ENCODE assay signal across 8 mouse cellular contexts in genomic region chrX:8206015-8206693, GRCm38 (mm10). TPM values are rescaled to one million over a fixed set of nuclear protein-coding genes. Genes with fewer than 3 reads are reported as not detected.
DNase-seq lines count a peak whose midpoint lies in the region; ATAC-seq and TF ChIP-seq lines count a peak whose summit lies in the region.

Porcn (minus strand) TSS chrX:8206525.

- H3K9me3 ChIP-seq in E14TG2a.4 (ENCODE audit: low read length): no peaks in the 10 kb centered on the region
- peaks cover 13% of the 10 kb centered on the region; the same call in 1 of the 2 replicates for H3K9me3 ChIP-seq in forebrain, embryonic 10.5 days
- no peaks in the 10 kb centered on the region for H3K9me3 ChIP-seq in heart, embryonic 13.5 days
- H3K9me3 ChIP-seq in liver, embryonic 13.5 days (replicated peaks): no peaks in the 10 kb centered on the region
- no peaks in the 10 kb centered on the region for H3K9me3 ChIP-seq in neural tube, embryonic 11.5 days (ENCODE audit: control insufficient read depth, low read length)
- no peaks in the 10 kb centered on the region for H3K9me3 ChIP-seq in stomach, postnatal 0 days (ENCODE audit: control insufficient read depth, low read length)

- peak within 1 kb of the TSS; percentile 76 for H3K4me2 ChIP-seq in heart, embryonic 13.5 days
- H3K4me2 ChIP-seq in liver, embryonic 13.5 days: peak within 1 kb of the TSS; percentile 72
- H3K4me2 ChIP-seq in neural tube, embryonic 11.5 days (ENCODE audit: low read depth): peak within 1 kb of the TSS; percentile 52
- H3K4me2 ChIP-seq in stomach, postnatal 0 days (replicated peaks; ENCODE audit: low read depth): peak within 1 kb of the TSS; percentile 65

- peak; percentile 57 for DNase-seq in c-Kit-positive CD71-positive TER-119-negative erythroid progenitor cells, embryonic 14.5 days (ENCODE audit: low read depth)
- DNase-seq in forebrain, embryonic 10.5 days (ENCODE audit: extremely low spot score, low spot score): peak; percentile 81
- DNase-seq in kidney, postnatal 10 days: peak; percentile 90
- DNase-seq in liver, embryonic 13.5 days: peak; percentile 64
- peak; percentile 85 for DNase-seq in neural tube, embryonic 11.5 days (ENCODE audit: low spot score)
- DNase-seq in stomach, postnatal 0 days (ENCODE audit: low spot score): peak; percentile 87

- H3K27me3 ChIP-seq in E14TG2a.4 (ENCODE audit: insufficient read depth, low read length): no peaks in the 10 kb centered on the region
- H3K27me3 ChIP-seq in forebrain, embryonic 10.5 days (ENCODE audit: poor library complexity, severe bottlenecking): peaks cover 6% of the 10 kb centered on the region; the same call in 1 of the 2 replicates
- H3K27me3 ChIP-seq in heart, embryonic 13.5 days (replicated peaks): peaks cover 13% of the 10 kb centered on the region; the same call in 1 of the 2 replicates
- peaks cover 24% of the 10 kb centered on the region for H3K27me3 ChIP-seq in liver, embryonic 13.5 days
- no peaks in the 10 kb centered on the region for H3K27me3 ChIP-seq in neural tube, embryonic 11.5 days (ENCODE audit: control insufficient read depth, insufficient read depth, low read length)
- no peaks in the 10 kb centered on the region for H3K27me3 ChIP-seq in stomach, postnatal 0 days (ENCODE audit: control insufficient read depth, insufficient read depth, low read length)

- peaks cover 67% of the 10 kb centered on the region for H3K4me1 ChIP-seq in E14TG2a.4 (replicated peaks; ENCODE audit: low read depth, low read length)
- H3K4me1 ChIP-seq in forebrain, embryonic 10.5 days: peaks cover 4% of the 10 kb centered on the region
- H3K4me1 ChIP-seq in heart, embryonic 13.5 days: no peaks in the 10 kb centered on the region
- H3K4me1 ChIP-seq in liver, embryonic 13.5 days (replicated peaks): peaks cover 13% of the 10 kb centered on the region
- no peaks in the 10 kb centered on the region for H3K4me1 ChIP-seq in neural tube, embryonic 11.5 days (ENCODE audit: control insufficient read depth, insufficient read depth, low read length)
- no peaks in the 10 kb centered on the region for H3K4me1 ChIP-seq in stomach, postnatal 0 days (replicated peaks; ENCODE audit: control insufficient read depth, insufficient read depth)

- TF ChIP-seq EP300 in stomach, postnatal 0 days (optimal IDR thresholded peaks at IDR 0.05): no peak

- 12% methylated on average over 43 of the region's 46 CpGs for WGBS in forebrain, embryonic 10.5 days
- 8% methylated on average over 41 of the region's 46 CpGs for WGBS in heart, embryonic 13.5 days
- WGBS in liver, embryonic 13.5 days (ENCODE audit: insufficient replicate concordance): 8% methylated on average over 46 of the region's 46 CpGs
- WGBS in neural tube, embryonic 11.5 days: 11% methylated on average over 45 of the region's 46 CpGs
- 6% methylated on average over 46 of the region's 46 CpGs for WGBS in stomach, postnatal 0 days

- H3K27ac ChIP-seq in forebrain, embryonic 10.5 days: peak within 1 kb of the TSS; percentile 75
- no peak within 1 kb of the TSS for H3K27ac ChIP-seq in heart, embryonic 13.5 days (replicated peaks)
- H3K27ac ChIP-seq in liver, embryonic 13.5 days: no peak within 1 kb of the TSS
- H3K27ac ChIP-seq in neural tube, embryonic 11.5 days (ENCODE audit: low read depth, low read length): no peak within 1 kb of the TSS
- H3K27ac ChIP-seq in stomach, postnatal 0 days (replicated peaks): peak within 1 kb of the TSS; percentile 45; the same call in 1 of the 2 replicates

- peak within 1 kb of the TSS; percentile 82 for H3K4me3 ChIP-seq in E14TG2a.4 (replicated peaks; ENCODE audit: low read length)
- H3K4me3 ChIP-seq in forebrain, embryonic 10.5 days: peak within 1 kb of the TSS; percentile 59
- H3K4me3 ChIP-seq in heart, embryonic 13.5 days: peak within 1 kb of the TSS; percentile 61
- peak within 1 kb of the TSS; percentile 54 for H3K4me3 ChIP-seq in liver, embryonic 13.5 days (replicated peaks)
- H3K4me3 ChIP-seq in neural tube, embryonic 11.5 days (ENCODE audit: low read depth, low read length): peak within 1 kb of the TSS; percentile 46
- peak within 1 kb of the TSS; percentile 50 for H3K4me3 ChIP-seq in stomach, postnatal 0 days (ENCODE audit: low read depth, low read length)

- H3K9ac ChIP-seq in heart, embryonic 13.5 days: peak within 1 kb of the TSS; percentile 81
- H3K9ac ChIP-seq in liver, embryonic 13.5 days: peak within 1 kb of the TSS; percentile 59
- H3K9ac ChIP-seq in neural tube, embryonic 11.5 days (ENCODE audit: low read length): peak within 1 kb of the TSS; percentile 63
- H3K9ac ChIP-seq in stomach, postnatal 0 days (ENCODE audit: low read length): peak within 1 kb of the TSS; percentile 65

- TF ChIP-seq CTCF in E14TG2a.4 (conservative IDR thresholded peaks at IDR 0.05; ENCODE audit: low read length): no peak
- no peak for TF ChIP-seq CTCF in stomach, postnatal 0 days (IDR thresholded peaks at IDR 0.05; ENCODE audit: low read depth)

- peaks cover 43% of the 10 kb centered on the region for H3K36me3 ChIP-seq in E14TG2a.4 (ENCODE audit: insufficient read depth, low read length)
- no peaks in the 10 kb centered on the region for H3K36me3 ChIP-seq in forebrain, embryonic 10.5 days (replicated peaks)
- no peaks in the 10 kb centered on the region for H3K36me3 ChIP-seq in heart, embryonic 13.5 days
- H3K36me3 ChIP-seq in liver, embryonic 13.5 days: no peaks in the 10 kb centered on the region
- H3K36me3 ChIP-seq in neural tube, embryonic 11.5 days (ENCODE audit: control insufficient read depth, insufficient read depth, low read length): no peaks in the 10 kb centered on the region
- H3K36me3 ChIP-seq in stomach, postnatal 0 days (ENCODE audit: control insufficient read depth, insufficient read depth, low read length): no peaks in the 10 kb centered on the region

- peak; percentile 83; the same call in 1 of the 2 replicates for ATAC-seq in heart, embryonic 13.5 days (ENCODE audit: extremely low read depth, insufficient number of reproducible peaks, low FRiP score, low TSS enrichment)
- peak; percentile 93 for ATAC-seq in liver, embryonic 13.5 days (ENCODE audit: low read depth)
- peak; percentile 94 for ATAC-seq in neural tube, embryonic 11.5 days (ENCODE audit: insufficient read depth, low FRiP score, low TSS enrichment)
- peak; percentile 94 for ATAC-seq in stomach, postnatal 0 days (ENCODE audit: low FRiP score, low TSS enrichment)

RNA-seq across cellular contexts. Expression of gene Porcn, which starts in this region (rescaled TPM):
- 12.1 and 12.8 TPM in 2 replicates for polyA plus RNA-seq in forebrain, embryonic 10.5 days (2016; fragmentation: Nextera tagmentation; extraction: Ambion mirVana)
- polyA plus RNA-seq in heart, embryonic 13.5 days (2015; fragmentation: Nextera tagmentation; extraction: Ambion mirVana): 3.7 and 3.9 TPM in 2 replicates
- polyA plus RNA-seq in liver, embryonic 13.5 days (2015; fragmentation: Nextera tagmentation; extraction: Ambion mirVana): 0.88 and 1.1 TPM in 2 replicates
- polyA plus RNA-seq in neural tube, embryonic 11.5 days (2014; fragmentation: Nextera tagmentation; extraction: Ambion mirVana): 23.8 and 24.6 TPM in 2 replicates
- polyA plus RNA-seq in stomach, postnatal 0 days (2015; fragmentation: Nextera tagmentation; extraction: Ambion mirVana): 12.5 and 14.3 TPM in 2 replicates

Comparison
In these comparisons a context has a peak if more than half of its experiments do, and no peak if none do; other contexts are left out.
1. H3K27ac ChIP-seq: peak in forebrain, embryonic 10.5 days (single experiment) and stomach, postnatal 0 days (single experiment); none in heart, embryonic 13.5 days (single experiment), liver, embryonic 13.5 days (single experiment) and neural tube, embryonic 11.5 days (single experiment).
2. Peak in every context shown above with its lines, with median percentiles within 50 percentile points of each other: H3K4me3 ChIP-seq, DNase-seq, ATAC-seq, H3K4me2 ChIP-seq and H3K9ac ChIP-seq.